Mouse (Mus musculus) hindbrain, embryonic 11.5 days (tissue): ENCODE results near the gene Acat1. TPM values are rescaled to one million over a fixed set of nuclear protein-coding genes. Genes with fewer than 3 reads are reported as not detected.
A peak's percentile ranks its signal among the peaks of the same experiment; 100 is the strongest.

Experiments used
- ATAC-seq: fragments of 200-750 bp; cut with Nextera tagmentation; 2 replicates; pipeline ENCODE4 v1.8.0; 2017; ENCODE audit warnings: mild to moderate bottlenecking, moderate TSS enrichment, moderate library complexity; ENCODE audit not compliant: low FRiP score
- DNase-seq: peaks from one replicate; pipeline ENCODE4 v3.0.0-alpha.2; 2015; ENCODE audit warnings: low spot score
- H3K27ac ChIP-seq: fragments of 300-500 bp; sonication (generic); 2 replicates; pipeline ENCODE4 v1.5.1; 2014; ENCODE audit warnings: mild to moderate bottlenecking, low read depth, low read length
- H3K27me3 ChIP-seq: fragments of 300-500 bp; sonication (generic); 2 replicates; pipeline ENCODE4 v1.6.1; 2014; ENCODE audit warnings: mild to moderate bottlenecking, low read length, moderate library complexity, mixed read lengths; ENCODE audit not compliant: control insufficient read depth, insufficient read depth
- H3K36me3 ChIP-seq: fragments of 300-500 bp; sonication (generic); 2 replicates; pipeline ENCODE4 v1.6.1; 2014; ENCODE audit warnings: mild to moderate bottlenecking, low read length, moderate library complexity, mixed read lengths; ENCODE audit not compliant: control insufficient read depth, insufficient read depth
- H3K4me1 ChIP-seq: fragments of 300-500 bp; sonication (generic); replicated peaks from 2 replicates; pipeline ENCODE4 v1.6.1; 2014; ENCODE audit warnings: low read length, mixed read lengths; ENCODE audit not compliant: control insufficient read depth, insufficient read depth
- H3K4me2 ChIP-seq: fragments of 300-500 bp; sonication (generic); replicated peaks from 2 replicates; pipeline ENCODE4 v1.6.1; 2014; ENCODE audit warnings: mild to moderate bottlenecking, low read depth, low read length
- H3K4me3 ChIP-seq: fragments of 300-500 bp; sonication (generic); 2 replicates; pipeline ENCODE4 v1.5.1; 2014; ENCODE audit warnings: low read depth, low read length
- H3K9ac ChIP-seq: fragments of 300-500 bp; sonication (generic); 2 replicates; pipeline ENCODE4 v1.6.1; 2014; ENCODE audit warnings: low read depth, low read length
- H3K9me3 ChIP-seq: fragments of 300-500 bp; sonication (generic); 2 replicates; pipeline ENCODE4 v1.6.1; 2016; ENCODE audit warnings: low read length; ENCODE audit not compliant: control insufficient read depth
- WGBS: fragments of 180-500 bp; shearing (Covaris S2); extraction: QIAGEN DNeasy Blood & Tissue Kit; methylation state at CpG from one replicate; pipeline ENCODE4 v1.1.7; 2014; 5-methylcytosine and 5-hydroxymethylcytosine counted together
- polyA plus RNA-seq: library from polyadenylated mRNA; unstranded; fragments of >200 nt; fragmentation: Nextera tagmentation; extraction: Ambion mirVana; gene quantifications from 2 replicates; pipeline ENCODE4 v1.2.1, GENCODE M21; 2014

The Acat1 gene
- polyA plus RNA-seq, 1 experiment from 2014 or later: 61.9 TPM

DNA sequence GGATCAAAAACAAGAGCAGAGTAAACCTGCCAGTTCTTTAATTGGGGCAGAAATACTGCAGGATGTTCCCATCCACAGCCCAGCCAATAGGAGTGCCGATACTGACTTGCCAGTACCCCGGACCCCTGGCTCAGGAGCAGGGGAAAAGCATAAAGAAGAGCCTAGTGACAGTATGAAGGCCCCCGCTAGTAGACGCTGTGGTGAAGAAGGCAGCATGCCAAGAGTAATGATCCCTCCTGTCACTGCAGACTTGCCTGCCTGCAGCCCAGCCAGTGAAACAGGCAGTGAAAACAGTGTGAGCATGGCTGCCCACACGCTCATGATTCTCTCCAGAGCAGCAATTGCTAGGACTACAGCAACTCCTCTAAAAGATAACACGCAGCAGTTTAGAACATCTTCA lies 39.5 kb downstream of the Acat1 start:
- no peaks in the 10 kb centered on the region for H3K27me3 ChIP-seq
- H3K36me3 ChIP-seq: peaks cover 2% of the 10 kb centered on the region; the same call in 1 of the 2 replicates
- H3K27ac ChIP-seq: no peak overlapping the region
- H3K4me2 ChIP-seq: no peak overlapping the region
- ATAC-seq (no peak), DNase-seq (no peak)
- H3K9me3 ChIP-seq: no peaks in the 10 kb centered on the region
- no peaks in the 10 kb centered on the region for H3K4me1 ChIP-seq
- no peak overlapping the region for H3K9ac ChIP-seq
- WGBS: 94% methylated on average over 6 of the region's 6 CpGs
- no peak overlapping the region for H3K4me3 ChIP-seq

- WGBS: under 1% methylated on average over 29 of the region's 34 CpGs
Observed at GRCm38 (mm10) chr9:53537336-53537965, 72.7 kb downstream of the Acat1 start.

GRCm38 (mm10) chr9:53536558-53537320 lies 73.4 kb downstream of the Acat1 start, which contains the start of the genes Atm and Npat:
Atm (minus strand) TSS chr9:53536740.
Npat (plus strand) TSS chr9:53537047.
- under 1% methylated on average over 69 of the region's 69 CpGs for WGBS
- ATAC-seq (peak; percentile 100), DNase-seq (peak; percentile 100)
- no peaks in the 10 kb centered on the region for H3K9me3 ChIP-seq
- H3K4me1 ChIP-seq: no peaks in the 10 kb centered on the region
- H3K4me2 ChIP-seq: peak within 1 kb of the TSS; percentile 87
- H3K27me3 ChIP-seq: no peaks in the 10 kb centered on the region
- peak within 1 kb of the TSS; percentile 88 for H3K4me3 ChIP-seq
- peak within 1 kb of the TSS; percentile 83 for H3K9ac ChIP-seq
- no peaks in the 10 kb centered on the region for H3K36me3 ChIP-seq
- H3K27ac ChIP-seq: peak within 1 kb of the TSS; percentile 76

More at GRCm38 (mm10) chr9:53537336-53537965, 72.7 kb downstream of the Acat1 start:
- DNase-seq (no peak), ATAC-seq (no peak)
- Histone ChIP-seq H3K36me3 (no peaks in the 10 kb centered on the region), H3K4me1 (no peaks in the 10 kb centered on the region), H3K9me3 (no peaks in the 10 kb centered on the region), H3K4me3 (peak overlapping the region; percentile 88), H3K4me2 (peak overlapping the region; percentile 87), H3K9ac (peak overlapping the region; percentile 83), H3K27ac (peak overlapping the region; percentile 76), H3K27me3 (no peaks in the 10 kb centered on the region)

DNA sequence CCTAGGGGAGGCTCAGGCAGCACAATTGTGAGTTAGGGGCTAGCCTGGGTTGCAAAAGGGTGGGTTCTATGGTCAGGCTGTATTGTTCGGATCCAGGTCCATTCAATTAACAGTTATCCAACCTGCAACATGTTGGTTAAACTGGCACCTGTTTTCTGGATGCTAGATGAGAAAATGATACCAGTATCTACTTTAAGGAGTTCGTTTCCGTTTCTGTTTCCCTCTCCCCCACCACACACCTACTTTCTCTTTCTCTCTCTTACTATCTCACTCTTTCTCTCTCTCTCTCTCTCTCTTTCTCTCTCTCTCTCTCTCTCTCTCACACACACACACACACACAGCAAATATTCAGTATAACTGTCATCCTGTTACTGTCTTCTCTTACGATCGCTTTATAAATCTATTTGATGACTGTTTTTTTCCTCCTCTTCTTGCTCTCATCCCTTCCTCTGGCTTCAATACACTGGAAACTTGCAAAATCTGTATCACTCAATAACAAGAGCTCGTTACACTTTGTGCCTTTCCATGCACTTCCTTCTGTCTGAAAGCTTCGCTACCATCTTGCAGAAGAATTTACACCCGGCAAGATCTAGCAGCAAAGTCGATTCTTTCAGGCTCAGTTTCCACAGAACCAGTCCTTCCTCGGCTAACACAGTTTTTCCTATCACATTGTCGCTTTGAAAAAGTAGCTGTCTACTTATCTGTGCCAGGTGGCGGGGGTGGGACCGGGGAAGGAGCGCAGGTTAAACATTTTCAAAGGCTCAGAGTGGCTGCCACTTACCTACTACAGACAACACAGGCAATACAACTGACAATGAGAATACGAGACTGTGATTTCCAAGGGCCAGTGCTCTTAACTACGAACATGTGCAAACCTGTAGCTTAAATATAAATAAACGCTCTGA lies 74.5 kb downstream of the Acat1 start:
- peak overlapping the region; percentile 65 for H3K4me2 ChIP-seq
- H3K27me3 ChIP-seq: no peaks in the 10 kb centered on the region
- no peaks in the 10 kb centered on the region for H3K4me1 ChIP-seq
- peak overlapping the region; percentile 88 for H3K4me3 ChIP-seq
- H3K9ac ChIP-seq: peak overlapping the region; percentile 48
- peak overlapping the region; percentile 58; the same call in 1 of the 2 replicates for H3K27ac ChIP-seq
- no peaks in the 10 kb centered on the region for H3K36me3 ChIP-seq
- no peaks in the 10 kb centered on the region for H3K9me3 ChIP-seq
- WGBS: 23% methylated on average over 17 of the region's 17 CpGs
- ATAC-seq: no peak
- DNase-seq: peak; percentile 10

Other genes with a start within 250 kb of the Acat1 start
- gene Kdelc2, start 226.4 kb downstream of the Acat1 start, polyA plus RNA-seq: 10.4 and 11.7 TPM in 2 replicates
- 0.39 and 0.46 TPM in 2 replicates for gene 4930550C14Rik, start 208.1 kb downstream of the Acat1 start, polyA plus RNA-seq
- 17.9 and 23.3 TPM in 2 replicates for gene Atm, start 73.6 kb downstream of the Acat1 start, polyA plus RNA-seq
- gene Npat, start 73.3 kb downstream of the Acat1 start, polyA plus RNA-seq: 20.3 and 21.3 TPM in 2 replicates
- gene Cul5, start 59.6 kb upstream of the Acat1 start, polyA plus RNA-seq: 50.2 and 54.3 TPM in 2 replicates
- gene Rab39, start 95.8 kb upstream of the Acat1 start, polyA plus RNA-seq: 4.6 and 5.9 TPM in 2 replicates
- 2.1 and 3.3 TPM in 2 replicates for gene Slc35f2, start 161.2 kb upstream of the Acat1 start, polyA plus RNA-seq
- 1.1 and 2.1 TPM in 2 replicates for gene Sln, start 239.8 kb upstream of the Acat1 start, polyA plus RNA-seq